Mouse (Mus musculus) intestine, postnatal 0 days (tissue): ENCODE measurements around the gene Uba52. TPM values are rescaled to one million over a fixed set of nuclear protein-coding genes. Genes with fewer than 3 reads are reported as not detected.

Experiments used
- ATAC-seq: fragments of 200-750 bp; cut with Nextera tagmentation; 2 replicates; pipeline ENCODE4 v1.8.0; 2017; ENCODE audit warnings: mild to moderate bottlenecking, moderate TSS enrichment, moderate library complexity
- H3K27ac ChIP-seq: fragments of 300-500 bp; sonication (generic); 2 replicates; pipeline ENCODE4 v1.5.1; 2014; ENCODE audit warnings: mild to moderate bottlenecking, low read depth, low read length, moderate library complexity
- H3K27me3 ChIP-seq: fragments of 300-500 bp; sonication (generic); replicated peaks from 2 replicates; pipeline ENCODE4 v1.6.1; 2014; ENCODE audit warnings: low read length, mixed read lengths; ENCODE audit not compliant: control insufficient read depth, insufficient read depth
- H3K36me3 ChIP-seq: fragments of 300-500 bp; sonication (generic); 2 replicates; pipeline ENCODE4 v1.6.1; 2014; ENCODE audit warnings: mild to moderate bottlenecking, moderate library complexity; ENCODE audit not compliant: control insufficient read depth, insufficient read depth
- H3K4me1 ChIP-seq: fragments of 300-500 bp; sonication (generic); replicated peaks from 2 replicates; pipeline ENCODE4 v1.6.1; 2014; ENCODE audit warnings: antibody characterized with exemption, low read length, mixed read lengths; ENCODE audit not compliant: control insufficient read depth, insufficient read depth
- H3K4me2 ChIP-seq: fragments of 300-500 bp; sonication (generic); replicated peaks from 2 replicates; pipeline ENCODE4 v1.6.1; 2014; ENCODE audit warnings: low read depth, mild to moderate bottlenecking, moderate library complexity
- H3K4me3 ChIP-seq: fragments of 300-500 bp; sonication (generic); 2 replicates; pipeline ENCODE4 v1.5.1; 2014; ENCODE audit warnings: low read depth, low read length
- H3K9ac ChIP-seq: fragments of 300-500 bp; sonication (generic); 2 replicates; pipeline ENCODE4 v1.6.1; 2014; ENCODE audit warnings: mild to moderate bottlenecking, low read depth, low read length
- H3K9me3 ChIP-seq: fragments of 300-500 bp; sonication (generic); 2 replicates; pipeline ENCODE4 v1.6.1; 2016; ENCODE audit warnings: mixed run types; ENCODE audit not compliant: control insufficient read depth
- CTCF ChIP-seq: sonication (generic); IDR thresholded peaks from 2 replicates; pipeline ENCODE4 v1.5.1; 2016; ENCODE audit warnings: low read depth, mild to moderate bottlenecking, control low read depth, antibody characterized with exemption, moderate library complexity
- WGBS: fragments of 180-500 bp; shearing (Covaris S2); extraction: QIAGEN DNeasy Blood & Tissue Kit; methylation state at CpG from one replicate; pipeline ENCODE4 v1.1.7; 2014; 5-methylcytosine and 5-hydroxymethylcytosine counted together
- polyA plus RNA-seq: library from polyadenylated mRNA; unstranded; fragments of >200 nt; fragmentation: Nextera tagmentation; extraction: Ambion mirVana; gene quantifications from 2 replicates; pipeline ENCODE4 v1.2.1, GENCODE M21; 2015

Uba52 gene
- polyA plus RNA-seq, 1 experiment from 2014 or later = 863 TPM

DNA sequence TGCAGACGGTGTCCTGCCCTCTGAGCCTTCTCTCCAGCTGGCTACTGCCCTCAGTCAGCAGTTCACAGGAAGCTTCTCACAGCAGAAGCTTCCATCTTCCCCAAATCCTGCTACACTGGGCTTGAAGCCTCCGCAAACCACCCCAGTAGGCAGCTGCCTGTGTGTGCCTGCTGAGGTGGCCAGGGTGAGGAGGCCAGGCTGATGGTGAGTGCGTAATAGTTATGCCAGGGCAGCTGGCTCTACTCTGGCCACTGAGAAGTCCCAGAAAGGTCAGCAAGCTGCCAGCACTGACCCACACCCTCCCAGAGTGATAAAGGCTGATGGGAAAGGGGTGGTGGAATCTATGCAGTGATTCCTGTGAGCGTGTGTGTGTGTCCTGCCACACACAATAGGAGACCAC is 44.3 kb downstream of the Uba52 start:
- Histone ChIP-seq H3K9ac (no peak overlapping the region), H3K27ac (no peak overlapping the region), H3K4me1 (peaks cover 5% of the 10 kb centered on the region), H3K9me3 (no peaks in the 10 kb centered on the region), H3K4me2 (no peak overlapping the region), H3K4me3 (no peak overlapping the region), H3K36me3 (peaks cover 7% of the 10 kb centered on the region; the same call in 1 of the 2 replicates), H3K27me3 (no peaks in the 10 kb centered on the region)
- 80% methylated on average over 4 of the region's 4 CpGs for WGBS
- no peak for TF ChIP-seq CTCF
- ATAC-seq = no peak

DNA sequence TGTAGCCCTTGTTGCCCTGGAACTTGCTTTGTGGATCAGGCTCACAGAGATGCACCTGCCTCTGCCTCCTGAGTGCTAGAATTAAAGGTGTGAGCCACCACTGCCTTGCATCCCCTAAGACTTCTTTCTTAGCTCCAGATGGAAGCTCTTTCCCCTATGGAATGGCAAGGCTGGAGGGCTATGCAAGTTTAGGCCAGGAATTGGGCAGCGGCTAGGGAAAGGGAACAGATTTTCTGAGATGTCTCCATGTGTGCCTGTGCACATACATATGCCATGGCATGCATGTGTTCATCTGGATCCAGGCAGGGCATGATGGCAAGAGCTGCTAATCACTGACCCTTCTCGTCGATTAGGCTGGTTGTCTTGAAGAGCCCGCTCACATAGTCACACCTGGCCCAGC is 44.9 kb downstream of the Uba52 start:
- Histone ChIP-seq H3K9me3 (no peaks in the 10 kb centered on the region), H3K9ac (no peak overlapping the region), H3K27ac (no peak overlapping the region), H3K27me3 (no peaks in the 10 kb centered on the region), H3K4me3 (no peak overlapping the region), H3K4me1 (peaks cover 5% of the 10 kb centered on the region), H3K4me2 (no peak overlapping the region), H3K36me3 (peaks cover 7% of the 10 kb centered on the region; the same call in 1 of the 2 replicates)
- over 99% methylated on average over 4 of the region's 4 CpGs for WGBS
- ATAC-seq = no peak
- TF ChIP-seq CTCF = no peak

DNA sequence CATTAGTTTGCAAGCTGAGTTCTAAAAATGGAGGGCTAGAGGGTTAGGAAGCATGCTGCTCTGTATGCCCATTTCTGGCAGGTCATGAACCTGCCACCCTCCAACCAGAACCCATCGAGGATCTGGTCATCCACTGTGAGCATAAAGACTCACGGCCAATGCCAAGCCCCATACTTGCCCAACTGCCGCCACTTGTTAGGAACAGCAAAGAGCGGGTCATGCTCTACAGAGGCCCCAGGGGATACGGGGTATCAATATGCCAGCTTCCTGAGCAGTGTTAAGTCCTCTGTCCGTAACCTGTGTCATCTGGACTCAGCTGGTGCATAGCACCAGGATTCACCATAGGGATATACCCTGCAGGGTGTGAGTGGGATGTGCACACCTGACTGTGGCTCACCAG is 46.4 kb downstream of the Uba52 start:
- H3K4me1 ChIP-seq = no peaks in the 10 kb centered on the region
- TF ChIP-seq CTCF = no peak
- no peak for ATAC-seq

DNA sequence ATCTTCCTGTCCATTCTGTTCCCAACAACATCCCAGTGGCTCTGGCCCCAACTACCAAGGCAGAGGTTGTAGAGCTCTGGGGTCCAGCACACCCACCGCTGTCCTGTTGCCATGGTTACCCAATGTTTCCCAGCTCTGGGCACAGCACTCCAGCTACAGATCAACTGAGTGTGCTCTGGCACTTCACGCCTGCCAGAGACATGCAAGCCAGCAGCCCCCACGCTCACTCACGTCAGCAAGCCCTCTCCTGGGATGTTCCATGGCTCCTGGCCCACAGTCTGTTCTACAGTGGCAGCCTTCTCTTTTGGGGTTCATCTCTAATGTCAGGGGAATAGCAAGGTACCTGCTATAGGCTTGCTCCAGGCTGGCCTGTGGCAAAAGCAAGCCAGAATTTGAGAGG is 47.3 kb downstream of the Uba52 start:
- no peak overlapping the region for H3K27ac ChIP-seq
- 86% methylated on average over 4 of the region's 4 CpGs for WGBS
- no peaks in the 10 kb centered on the region for H3K27me3 ChIP-seq
- no peak overlapping the region for H3K4me2 ChIP-seq
- no peak for TF ChIP-seq CTCF
- H3K9me3 ChIP-seq = no peaks in the 10 kb centered on the region
- ATAC-seq = no peak
- H3K4me3 ChIP-seq = no peak overlapping the region
- no peak overlapping the region for H3K9ac ChIP-seq
- peaks cover 7% of the 10 kb centered on the region; the same call in 1 of the 2 replicates for H3K36me3 ChIP-seq
- H3K4me1 ChIP-seq = no peaks in the 10 kb centered on the region

More for the DNA sequence above, 46.4 kb downstream of the Uba52 start:
- Histone ChIP-seq H3K9me3 (no peaks in the 10 kb centered on the region), H3K36me3 (peaks cover 7% of the 10 kb centered on the region; the same call in 1 of the 2 replicates), H3K27me3 (no peaks in the 10 kb centered on the region), H3K4me3 (no peak overlapping the region), H3K27ac (no peak overlapping the region), H3K9ac (no peak overlapping the region), H3K4me2 (no peak overlapping the region)
- 91% methylated on average over 6 of the region's 6 CpGs for WGBS

DNA sequence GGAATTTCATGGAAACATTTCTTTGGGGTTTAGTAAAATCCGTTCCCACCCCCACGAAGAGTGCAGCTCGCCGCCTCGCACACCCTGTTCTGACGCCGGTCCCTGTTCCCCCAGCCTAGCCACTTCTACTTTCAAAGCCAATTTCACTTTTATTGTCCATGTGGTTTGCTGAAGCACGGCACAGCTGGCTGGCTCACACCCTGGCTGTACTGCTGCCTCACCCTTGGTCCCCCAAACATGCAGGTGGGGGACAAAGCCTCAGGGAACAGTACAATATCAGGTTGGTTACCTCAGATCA is 48.1 kb downstream of the Uba52 start:
- Histone ChIP-seq H3K9me3 (no peaks in the 10 kb centered on the region), H3K4me1 (no peaks in the 10 kb centered on the region), H3K4me3 (no peak overlapping the region), H3K27ac (no peak overlapping the region), H3K4me2 (no peak overlapping the region), H3K27me3 (no peaks in the 10 kb centered on the region), H3K36me3 (peaks cover 7% of the 10 kb centered on the region; the same call in 1 of the 2 replicates), H3K9ac (no peak overlapping the region)
- no peak for TF ChIP-seq CTCF
- WGBS = 78% methylated on average over 8 of the region's 8 CpGs
- ATAC-seq = no peak

DNA sequence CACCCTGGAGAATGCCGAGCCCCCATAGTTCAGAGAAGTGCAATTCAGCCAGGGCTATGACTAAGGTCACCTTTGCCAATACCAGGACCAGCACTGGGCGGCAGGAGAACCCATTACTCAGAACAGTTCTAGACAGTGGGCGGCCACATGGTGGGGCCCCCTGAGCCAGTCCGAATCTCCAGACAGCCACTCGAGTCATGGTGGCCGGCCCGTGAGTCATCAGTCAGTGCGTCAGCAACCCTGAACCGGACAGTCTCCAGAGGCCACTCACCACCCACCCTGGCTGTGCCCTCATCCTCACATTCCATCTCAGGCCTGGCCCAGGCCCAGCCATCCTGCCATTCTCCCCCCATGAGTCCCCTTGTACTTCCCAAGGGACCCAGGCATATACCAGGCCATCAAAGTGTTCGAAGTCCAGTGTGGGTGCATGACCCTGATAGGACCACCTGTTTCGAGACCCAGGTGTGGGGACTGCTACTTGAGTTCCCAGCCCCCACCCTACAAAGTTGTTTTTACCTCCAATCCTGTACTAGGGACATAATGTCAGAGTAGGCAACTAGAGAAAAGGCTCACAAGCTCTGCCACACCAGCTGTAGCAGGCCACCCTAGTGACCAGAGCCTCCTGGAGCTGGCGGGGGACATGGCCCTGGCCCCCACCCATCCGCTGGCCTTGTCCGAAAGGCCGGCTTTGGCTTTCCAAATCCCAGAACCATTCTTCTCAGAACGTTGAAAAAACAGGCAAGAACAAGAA is 48.7 kb downstream of the Uba52 start:
- H3K36me3 ChIP-seq = peaks cover 7% of the 10 kb centered on the region; the same call in 1 of the 2 replicates
- H3K4me2 ChIP-seq = no peak overlapping the region
- H3K27me3 ChIP-seq = no peaks in the 10 kb centered on the region
- no peak overlapping the region for H3K27ac ChIP-seq
- no peak for TF ChIP-seq CTCF
- 85% methylated on average over 16 of the region's 16 CpGs for WGBS
- no peaks in the 10 kb centered on the region for H3K4me1 ChIP-seq
- ATAC-seq = no peak
- H3K9me3 ChIP-seq = no peaks in the 10 kb centered on the region
- H3K9ac ChIP-seq = no peak overlapping the region
- H3K4me3 ChIP-seq = no peak overlapping the region
